Mouse (Mus musculus): ENCODE data around the gene Gstm3.
"Not testable (repeated sequence)": the region's sequence is repeated elsewhere in the genome, so short reads cannot be mapped to it uniquely, and the experiment has no call there.

The Gstm3 gene

GRCm38 (mm10) chr3:107968724-107969395 is at the start of gene Gstm3:
Gstm3 (minus strand) TSS chr3:107969283.
- DNase-seq (ENCODE audit: low spot score), result no peak

- DNase-seq (ENCODE audit: low spot score), result peak; percentile 20
Observed at GRCm38 (mm10) chr3:108018190-108018820, 49.2 kb upstream of the Gstm3 start.

GRCm38 (mm10) chr3:108017473-108018189 is 48.5 kb upstream of the Gstm3 start, which contains the start of gene Gstm1:
Gstm1 (minus strand) TSS chr3:108017973.
- peak; percentile 97 for DNase-seq (ENCODE audit: low spot score)

- not testable (repeated sequence) for DNase-seq (ENCODE audit: low spot score)
Observed at GRCm38 (mm10) chr3:108016468-108016867, 47.4 kb upstream of the Gstm3 start.

- no peak for DNase-seq (ENCODE audit: low spot score)
Observed at GRCm38 (mm10) chr3:108014974-108015346, 45.9 kb upstream of the Gstm3 start.

- DNase-seq (ENCODE audit: low spot score), result no peak
Observed at GRCm38 (mm10) chr3:108014098-108014973, 45.3 kb upstream of the Gstm3 start.

GRCm38 (mm10) chr3:108013331-108013871 is 44.3 kb upstream of the Gstm3 start:
- DNase-seq (ENCODE audit: low spot score), result no peak

GRCm38 (mm10) chr3:108011558-108011957 is 42.5 kb upstream of the Gstm3 start:
- peak; percentile 39 for DNase-seq (ENCODE audit: low spot score)

GRCm38 (mm10) chr3:108010286-108010685 is 41.2 kb upstream of the Gstm3 start:
- DNase-seq (ENCODE audit: low spot score), result no peak

GRCm38 (mm10) chr3:108002021-108002420 is 32.9 kb upstream of the Gstm3 start:
- no peak for DNase-seq (ENCODE audit: low spot score)

GRCm38 (mm10) chr3:107999491-107999890 is 30.4 kb upstream of the Gstm3 start:
- no peak for DNase-seq (ENCODE audit: low spot score)

GRCm38 (mm10) chr3:107998591-107998990 is 29.5 kb upstream of the Gstm3 start:
- DNase-seq (ENCODE audit: low spot score), result no peak

GRCm38 (mm10) chr3:107996576-107996975 is 27.5 kb upstream of the Gstm3 start:
- DNase-seq (ENCODE audit: low spot score), result no peak

GRCm38 (mm10) chr3:107995974-107996373 is 26.9 kb upstream of the Gstm3 start:
- not testable (repeated sequence) for DNase-seq (ENCODE audit: low spot score)

- peak; percentile 25 for DNase-seq (ENCODE audit: low spot score)
Observed at GRCm38 (mm10) chr3:107986041-107986562, 17.0 kb upstream of the Gstm3 start, which contains the start of gene Gstm2. Gstm2 (minus strand) TSS chr3:107986453.

- DNase-seq (ENCODE audit: low spot score), result not testable (repeated sequence)
Observed at GRCm38 (mm10) chr3:107985141-107985540, 16.1 kb upstream of the Gstm3 start.

GRCm38 (mm10) chr3:107984471-107984870 is 15.4 kb upstream of the Gstm3 start:
- no peak for DNase-seq (ENCODE audit: low spot score)

GRCm38 (mm10) chr3:107983771-107984170 is 14.7 kb upstream of the Gstm3 start:
- no peak for DNase-seq (ENCODE audit: low spot score)

- DNase-seq (ENCODE audit: low spot score), result no peak
Observed at GRCm38 (mm10) chr3:107982726-107983125, 13.6 kb upstream of the Gstm3 start.

- no peak for DNase-seq (ENCODE audit: low spot score)
Observed at GRCm38 (mm10) chr3:107981261-107981660, 12.2 kb upstream of the Gstm3 start.

GRCm38 (mm10) chr3:107977691-107978090 is 8.6 kb upstream of the Gstm3 start:
- no peak for DNase-seq (ENCODE audit: low spot score)

All from retina, embryonic 14.5 days (tissue).